26 mouse cellular contexts compared by ENCODE assay signal in the genomic region with DNA sequence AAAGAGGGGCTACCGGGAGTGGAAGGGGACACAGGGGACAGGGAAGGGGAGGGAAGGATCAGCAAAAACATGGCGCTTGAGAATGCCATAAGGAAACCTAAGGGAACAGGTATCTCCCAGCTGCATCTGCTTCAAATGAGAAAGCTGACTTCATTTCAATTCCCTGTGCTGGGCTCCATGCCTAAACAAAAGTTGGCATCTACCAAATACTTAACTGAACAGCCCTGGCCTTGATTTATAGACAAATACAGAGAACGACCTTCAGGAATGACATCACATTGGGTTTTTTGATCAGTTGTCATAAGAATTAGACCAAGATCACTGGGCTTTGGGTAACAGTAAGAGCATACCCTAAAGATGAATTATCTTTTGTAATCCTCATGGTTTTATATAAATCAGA. TPM values are rescaled to one million over a fixed set of nuclear protein-coding genes. Genes with fewer than 3 reads are reported as not detected.
DNase-seq lines count a peak whose midpoint lies in the region; ATAC-seq and TF ChIP-seq lines count a peak whose summit lies in the region.
"Had no signal": no experiment of that assay in that cellular context is flagged by ENCODE, and none has a peak within 500 bp of the region (broad histone marks: within the 10 kb centered on the region; RNA-seq: fewer than 3 reads in every experiment).

No protein-coding gene starts in this region.

- peak; percentile 52 to 79 for DNase-seq in adrenal gland, adult (ENCODE audit: inconsistent age in 2 of 2, low spot score in 1 of 2)
- DNase-seq in adrenal gland, adult 8-10 months, result no peak
- DNase-seq in adrenal gland, postnatal 14 days, result peak; percentile 33
- DNase-seq in adrenal gland, adult 18-20 months (ENCODE audit: low spot score in 2 of 2), result no peak
- peak; percentile 15 for DNase-seq in midbrain, postnatal 0 days (ENCODE audit: low spot score)
- DNase-seq in midbrain, embryonic 11.5 days (ENCODE audit: low spot score, missing footprints), result no peak
- DNase-seq: cerebellum, adult 18-20 months; cerebellum, adult 9-10 months; cerebellum, postnatal 25 days; gastrocnemius, postnatal 10 days; gastrocnemius, postnatal 36 days; heart, postnatal 10 days; heart, postnatal 36 days; kidney, adult 11 months; kidney, adult 8-10 months had no signal

- no peak overlapping the region for H3K9ac ChIP-seq in midbrain, postnatal 0 days (replicated peaks; ENCODE audit: low read length, poor library complexity, severe bottlenecking)
- no peak overlapping the region for H3K9ac ChIP-seq in midbrain, embryonic 11.5 days (ENCODE audit: low read length)
- H3K9ac ChIP-seq: embryonic facial prominence, embryonic 13.5 days; forebrain, embryonic 13.5 days; heart, embryonic 12.5 days; heart, embryonic 15.5 days; hindbrain, embryonic 13.5 days; intestine, embryonic 15.5 days had no signal

- H3K9me3 ChIP-seq in midbrain, postnatal 0 days (ENCODE audit: low read length), result no peaks in the 10 kb centered on the region
- H3K9me3 ChIP-seq in midbrain, embryonic 11.5 days (ENCODE audit: control insufficient read depth, low read length), result no peaks in the 10 kb centered on the region
- H3K9me3 ChIP-seq: embryonic facial prominence, embryonic 13.5 days; forebrain, embryonic 10.5 days; forebrain, embryonic 13.5 days; heart, embryonic 12.5 days; heart, embryonic 15.5 days; hindbrain, embryonic 13.5 days; intestine, embryonic 15.5 days had no signal

- no peaks in the 10 kb centered on the region for H3K27me3 ChIP-seq in midbrain, postnatal 0 days (ENCODE audit: insufficient read depth, low read length)
- no peaks in the 10 kb centered on the region for H3K27me3 ChIP-seq in midbrain, embryonic 11.5 days (ENCODE audit: control insufficient read depth, insufficient read depth, low read length)
- H3K27me3 ChIP-seq: embryonic facial prominence, embryonic 13.5 days; forebrain, embryonic 13.5 days; heart, embryonic 12.5 days; heart, embryonic 15.5 days; hindbrain, embryonic 13.5 days; intestine, embryonic 15.5 days had no signal

- no peak overlapping the region for H3K27ac ChIP-seq in midbrain, postnatal 0 days (ENCODE audit: low read depth, low read length)
- H3K27ac ChIP-seq in midbrain, embryonic 11.5 days (ENCODE audit: low read depth, low read length), result no peak overlapping the region
- H3K27ac ChIP-seq: embryonic facial prominence, embryonic 13.5 days; forebrain, embryonic 10.5 days; forebrain, embryonic 13.5 days; heart, embryonic 15.5 days; hindbrain, embryonic 10.5 days; hindbrain, embryonic 13.5 days; intestine, embryonic 15.5 days had no signal

- TF ChIP-seq CTCF in midbrain, postnatal 0 days (IDR thresholded peaks at IDR 0.05), result no peak

- H3K4me2 ChIP-seq in midbrain, postnatal 0 days (ENCODE audit: low read depth, low read length, poor library complexity, severe bottlenecking), result no peak overlapping the region
- H3K4me2 ChIP-seq in midbrain, embryonic 11.5 days, result no peak overlapping the region
- H3K4me2 ChIP-seq: embryonic facial prominence, embryonic 13.5 days; forebrain, embryonic 13.5 days; heart, embryonic 12.5 days; heart, embryonic 15.5 days; hindbrain, embryonic 13.5 days; intestine, embryonic 15.5 days had no signal

- ATAC-seq in midbrain, postnatal 0 days (ENCODE audit: low FRiP score), result no peak
- no peak for ATAC-seq in midbrain, embryonic 11.5 days (ENCODE audit: low FRiP score)
- ATAC-seq: activated CD4-positive, CD25-positive, alpha-beta regulatory T cell, adult 4 months; forebrain, embryonic 13.5 days; forebrain, embryonic 16.5 days; hindbrain, embryonic 16.5 days; intestine, embryonic 15.5 days had no signal

- H3K4me3 ChIP-seq in midbrain, postnatal 0 days (ENCODE audit: low read depth, low read length), result no peak overlapping the region
- H3K4me3 ChIP-seq in midbrain, embryonic 11.5 days (ENCODE audit: low read depth, low read length), result no peak overlapping the region
- H3K4me3 ChIP-seq: embryonic facial prominence, embryonic 13.5 days; forebrain, embryonic 10.5 days; forebrain, embryonic 13.5 days; heart, embryonic 12.5 days; heart, embryonic 15.5 days; hindbrain, embryonic 10.5 days; hindbrain, embryonic 13.5 days; intestine, embryonic 15.5 days had no signal

- WGBS in midbrain, postnatal 0 days, result 87% methylated on average over 3 of the region's 3 CpGs
- WGBS in midbrain, embryonic 11.5 days, result 90% methylated on average over 3 of the region's 3 CpGs

- no peaks in the 10 kb centered on the region for H3K4me1 ChIP-seq in midbrain, postnatal 0 days (ENCODE audit: insufficient read depth, low read length)
- H3K4me1 ChIP-seq in midbrain, embryonic 11.5 days (ENCODE audit: control insufficient read depth, insufficient read depth, low read length), result no peaks in the 10 kb centered on the region
- H3K4me1 ChIP-seq: forebrain, embryonic 10.5 days; forebrain, embryonic 13.5 days; heart, embryonic 15.5 days; hindbrain, embryonic 10.5 days; hindbrain, embryonic 13.5 days; intestine, embryonic 15.5 days had no signal

- no peaks in the 10 kb centered on the region for H3K36me3 ChIP-seq in midbrain, postnatal 0 days (ENCODE audit: insufficient read depth, low read length)
- no peaks in the 10 kb centered on the region for H3K36me3 ChIP-seq in midbrain, embryonic 11.5 days (ENCODE audit: control insufficient read depth, insufficient read depth, low read length)
- H3K36me3 ChIP-seq: embryonic facial prominence, embryonic 13.5 days; forebrain, embryonic 10.5 days; heart, embryonic 12.5 days; heart, embryonic 15.5 days; hindbrain, embryonic 10.5 days; hindbrain, embryonic 13.5 days; intestine, embryonic 15.5 days had no signal

RNA-seq across cellular contexts. Expression of gene Ccdc122, which starts 12.1 kb away (rescaled TPM):
- 10 to 100 TPM in 1 of 4 experiments, 1 to 10 TPM in 3; 6.4 to 10.5 (median 8.4) TPM for total RNA-seq in adrenal gland, adult 8-10 months (2022)
- 4.1 and 4.9 TPM in 2 replicates for total RNA-seq in adrenal gland, postnatal 14 days (2021)
- 1 to 10 TPM; 4.6 to 5.7 TPM for total RNA-seq in adrenal gland, adult 18-20 months (2021)
- total RNA-seq in midbrain, postnatal 0 days (2014; rRNA removed), result 1.3 and 2.0 TPM in 2 replicates
- 1.6 and 1.8 TPM in 2 replicates for polyA plus RNA-seq in midbrain, postnatal 0 days (2015; fragmentation: Nextera tagmentation; extraction: Ambion mirVana)
- 1.1 and 2.4 TPM in 2 replicates for polyA plus RNA-seq in midbrain, embryonic 11.5 days (2014; fragmentation: Nextera tagmentation; extraction: Ambion mirVana)

RNA-seq across cellular contexts. Expression of gene Lacc1, which starts 12.2 kb away (rescaled TPM):
- 10 to 100 TPM in 2 of 4 experiments, 1 to 10 TPM in 2; 7.3 to 16.5 (median 12.1) TPM for total RNA-seq in adrenal gland, adult 8-10 months (2022)
- total RNA-seq in adrenal gland, postnatal 14 days (2021), result 7.3 and 7.8 TPM in 2 replicates
- total RNA-seq in adrenal gland, adult 18-20 months (2021), result 1 to 10 TPM; 5.6 to 7.3 TPM
- 1.5 and 5.3 TPM in 2 replicates for total RNA-seq in midbrain, postnatal 0 days (2014; rRNA removed)
- polyA plus RNA-seq in midbrain, postnatal 0 days (2015; fragmentation: Nextera tagmentation; extraction: Ambion mirVana), result 1.3 and 2.2 TPM in 2 replicates
- polyA plus RNA-seq in midbrain, embryonic 11.5 days (2014; fragmentation: Nextera tagmentation; extraction: Ambion mirVana), result 2.9 and 3.3 TPM in 2 replicates
- polyA plus RNA-seq: activated CD4-positive, CD25-positive, alpha-beta regulatory T cell, adult 4 months had no signal

Comparison
In these comparisons a context has a peak if more than half of its experiments do, and no peak if none do; other contexts are left out.
1. DNase-seq: peak in adrenal gland, adult (2 of 2), adrenal gland, postnatal 14 days (single experiment) and midbrain, postnatal 0 days (single experiment); none in adrenal gland, adult 8-10 months (single experiment), adrenal gland, adult 18-20 months (0 of 2) and midbrain, embryonic 11.5 days (single experiment).